Mouse (Mus musculus) liver, embryonic 14.5 days (tissue): ENCODE data around the gene Lmtk2. TPM values are rescaled to one million over a fixed set of nuclear protein-coding genes. Genes with fewer than 3 reads are reported as not detected.

Experiments used
- ATAC-seq: fragments of 200-750 bp; cut with Nextera tagmentation; 2 replicates; pipeline ENCODE4 v1.8.0; 2017; ENCODE audit warnings: moderate number of reproducible peaks, mild to moderate bottlenecking, moderate library complexity; ENCODE audit not compliant: insufficient read depth
- DNase-seq, 3 experiments: peaks; one replicate each; pipeline ENCODE4 v3.0.0-alpha.2; 2012 to 2013; ENCODE audit warnings: low read depth in 3 of 3, low spot score in 3 of 3
- H3K27ac ChIP-seq: fragments of 300-500 bp; sonication (generic); 2 replicates; pipeline ENCODE4 v1.5.1; 2014; ENCODE audit warnings: moderate library complexity, mild to moderate bottlenecking, control low read depth, inconsistent platforms
- H3K27me3 ChIP-seq: fragments of 300-500 bp; sonication (generic); 2 replicates; pipeline ENCODE4 v1.6.1; 2014; ENCODE audit warnings: mild to moderate bottlenecking, low read length, moderate library complexity; ENCODE audit not compliant: control insufficient read depth, insufficient read depth
- H3K36me3 ChIP-seq: fragments of 300-500 bp; sonication (generic); replicated peaks from 2 replicates; pipeline ENCODE4 v1.6.1; 2014; ENCODE audit warnings: low read depth; ENCODE audit not compliant: control insufficient read depth, insufficient read depth
- H3K4me1 ChIP-seq, 2 experiments: fragments of 200-500 bp in 1 of 2; fragments of 300-500 bp in 1 of 2; sonication (generic) in 1 of 2; replicated peaks; 2 replicates each; pipeline ENCODE4 v1.6.1; 2012 to 2014; ENCODE audit warnings: antibody characterized with exemption in 1 of 2, inconsistent platforms in 1 of 2, low read length in 1 of 2; ENCODE audit not compliant: control insufficient read depth in 2 of 2, insufficient read depth in 2 of 2
- H3K4me2 ChIP-seq: fragments of 300-500 bp; sonication (generic); 2 replicates; pipeline ENCODE4 v1.6.1; 2014; ENCODE audit warnings: low read depth, mild to moderate bottlenecking, control low read depth, moderate library complexity
- H3K4me3 ChIP-seq, 2 experiments: fragments of 200-500 bp in 1 of 2; fragments of 300-500 bp in 1 of 2; sonication (generic) in 1 of 2; 2 replicates each; pipeline ENCODE4 v1.5.1; 2012 to 2014; ENCODE audit warnings: low read depth in 2 of 2, low read length in 2 of 2, mild to moderate bottlenecking in 2 of 2, control low read depth in 1 of 2, inconsistent platforms in 1 of 2, moderate library complexity in 1 of 2; ENCODE audit not compliant: insufficient read depth in 1 of 2
- H3K9ac ChIP-seq: fragments of 300-500 bp; sonication (generic); replicated peaks from 2 replicates; pipeline ENCODE4 v1.6.1; 2014; ENCODE audit warnings: mild to moderate bottlenecking, control low read depth, moderate library complexity
- H3K9me3 ChIP-seq: fragments of 300-500 bp; sonication (generic); 2 replicates; pipeline ENCODE4 v1.6.1; 2016; ENCODE audit warnings: low read length, mixed read lengths; ENCODE audit not compliant: control insufficient read depth
- CTCF ChIP-seq: IDR thresholded peaks from 2 replicates; pipeline ENCODE4 v1.5.1; 2016; ENCODE audit warnings: antibody characterized with exemption, low read depth, control low read depth
- EP300 ChIP-seq: IDR thresholded peaks from 2 replicates; pipeline ENCODE4 v1.6.1; 2016; ENCODE audit warnings: antibody characterized with exemption, low read depth
- WGBS: fragments of 180-500 bp; shearing (Covaris S2); extraction: QIAGEN DNeasy Blood & Tissue Kit; methylation state at CpG from one replicate; pipeline ENCODE4 v1.1.7; 2014; ENCODE audit not compliant: insufficient replicate concordance; 5-methylcytosine and 5-hydroxymethylcytosine counted together
- polyA plus RNA-seq, 2 experiments: library from polyadenylated mRNA; depleted of rRNA in 1 of 2; stranded (reverse) in 1 of 2; unstranded in 1 of 2; fragments of >200 nt; fragmentation: Nextera tagmentation in 1 of 2; extraction: Ambion mirVana in 1 of 2; gene quantifications; 2 replicates each; pipeline versions ENCODE4 v1.2.1 to v1.2.3; 2012 to 2014

Gene Lmtk2
- polyA plus RNA-seq, 2 experiments: 1.5 to 2.9 TPM

DNA sequence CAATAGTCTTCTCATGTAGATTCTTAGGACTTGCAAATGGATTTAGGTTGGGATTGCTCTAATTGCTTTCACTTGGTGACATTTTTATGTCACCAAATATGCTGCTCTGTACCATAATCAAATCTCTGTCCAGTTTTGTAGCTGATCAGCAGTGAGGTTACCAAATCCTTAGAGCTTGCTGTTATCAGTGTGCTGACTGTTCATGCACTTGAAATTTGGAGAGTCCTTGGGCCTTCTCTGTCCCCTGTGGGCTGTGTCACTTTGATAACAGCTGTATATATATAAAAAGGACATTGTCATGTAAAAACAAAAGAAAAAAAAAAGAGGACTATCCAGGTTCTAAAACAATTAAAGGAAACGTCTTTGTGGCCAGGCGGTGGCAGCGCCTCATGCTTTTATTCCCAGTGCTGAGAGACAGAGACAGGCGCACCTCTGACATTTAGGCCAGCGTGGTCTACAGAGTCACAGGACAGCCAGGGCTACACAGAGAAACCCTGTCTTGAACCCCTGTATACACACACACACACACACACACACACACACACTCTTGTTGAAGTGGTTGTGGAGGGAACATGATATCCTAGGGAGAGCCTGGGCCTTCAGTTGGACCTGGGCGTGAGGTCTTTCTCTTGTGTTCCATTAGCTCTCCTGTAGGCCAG is 5.4 kb downstream of the Lmtk2 start:
- WGBS: 49% methylated on average over 6 of the region's 6 CpGs

DNA sequence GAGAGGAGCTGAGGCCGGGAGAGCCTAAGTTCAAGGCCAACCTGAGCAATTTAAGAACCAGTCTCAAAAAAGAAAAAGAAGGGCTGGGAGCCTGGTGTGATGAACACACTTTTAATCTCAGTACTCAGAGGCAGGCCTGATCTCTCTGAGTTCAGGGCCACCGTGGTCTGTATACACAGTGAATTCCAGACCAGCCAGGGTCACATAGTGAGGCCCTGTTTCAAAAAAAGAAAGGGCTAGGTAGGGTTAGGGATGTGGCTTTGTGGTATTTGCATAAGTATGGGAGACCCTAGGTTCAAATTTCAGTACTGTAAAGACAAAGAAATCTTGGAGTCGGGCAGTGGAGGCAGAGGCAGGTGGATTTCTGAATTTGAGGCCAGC is 5.9 kb downstream of the Lmtk2 start:
- Histone ChIP-seq H3K9ac (no peak overlapping the region; the same call in 1 of the 2 replicates), H3K36me3 (no peaks in the 10 kb centered on the region), H3K4me1 (peaks cover 29 to 30% of the 10 kb centered on the region in 2 experiments), H3K4me3 (no peak overlapping the region), H3K27me3 (no peaks in the 10 kb centered on the region), H3K9me3 (no peaks in the 10 kb centered on the region), H3K27ac (no peak overlapping the region), H3K4me2 (no peak overlapping the region)
- no peak for DNase-seq
- no peak for TF ChIP-seq EP300
- no peak for TF ChIP-seq CTCF
- ATAC-seq: no peak
- 52% methylated on average over 3 of the region's 3 CpGs for WGBS

More for the DNA sequence above, 5.4 kb downstream of the Lmtk2 start:
- Histone ChIP-seq H3K4me2 (no peak overlapping the region; the same call in 1 of the 2 replicates), H3K9ac (no peak overlapping the region), H3K4me1 (peaks cover 30% of the 10 kb centered on the region in 2 experiments), H3K27me3 (no peaks in the 10 kb centered on the region), H3K27ac (no peak overlapping the region), H3K9me3 (no peaks in the 10 kb centered on the region), H3K36me3 (no peaks in the 10 kb centered on the region), H3K4me3 (no peak overlapping the region)
- TF ChIP-seq CTCF (no peak), EP300 (0 out of 2 replicates have a peak, but pooled peaks have one; percentile 26)
- DNase-seq (no peak), ATAC-seq (no peak)

DNA sequence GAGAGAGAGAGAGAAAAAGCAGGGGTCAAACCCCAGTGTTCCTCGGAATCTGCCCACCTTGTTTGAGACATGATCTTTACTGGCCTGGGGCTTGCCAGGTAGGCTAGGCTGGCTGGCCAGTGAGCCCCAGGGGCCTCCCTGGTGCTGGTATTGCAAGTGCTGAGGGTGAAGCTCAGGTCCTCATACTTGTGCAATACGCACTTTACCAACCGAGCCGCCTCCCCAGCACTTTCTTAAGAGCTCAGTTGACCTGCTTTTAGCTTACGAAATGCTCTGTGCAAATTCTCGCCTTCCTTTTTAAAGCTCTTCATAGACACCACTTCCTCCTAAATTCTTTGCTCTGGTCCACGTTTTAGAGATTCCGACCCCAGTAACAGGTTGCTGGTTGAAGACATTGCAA is 9.0 kb downstream of the Lmtk2 start:
- Histone ChIP-seq H3K4me3 (no peak overlapping the region), H3K36me3 (no peaks in the 10 kb centered on the region), H3K9me3 (no peaks in the 10 kb centered on the region), H3K4me1 (peaks cover 25% of the 10 kb centered on the region in 2 experiments), H3K4me2 (no peak overlapping the region), H3K27ac (no peak overlapping the region), H3K9ac (no peak overlapping the region), H3K27me3 (no peaks in the 10 kb centered on the region)
- TF ChIP-seq CTCF: no peak
- TF ChIP-seq EP300: no peak
- no peak for ATAC-seq
- no peak for DNase-seq
- 76% methylated on average over 8 of the region's 8 CpGs for WGBS

DNA sequence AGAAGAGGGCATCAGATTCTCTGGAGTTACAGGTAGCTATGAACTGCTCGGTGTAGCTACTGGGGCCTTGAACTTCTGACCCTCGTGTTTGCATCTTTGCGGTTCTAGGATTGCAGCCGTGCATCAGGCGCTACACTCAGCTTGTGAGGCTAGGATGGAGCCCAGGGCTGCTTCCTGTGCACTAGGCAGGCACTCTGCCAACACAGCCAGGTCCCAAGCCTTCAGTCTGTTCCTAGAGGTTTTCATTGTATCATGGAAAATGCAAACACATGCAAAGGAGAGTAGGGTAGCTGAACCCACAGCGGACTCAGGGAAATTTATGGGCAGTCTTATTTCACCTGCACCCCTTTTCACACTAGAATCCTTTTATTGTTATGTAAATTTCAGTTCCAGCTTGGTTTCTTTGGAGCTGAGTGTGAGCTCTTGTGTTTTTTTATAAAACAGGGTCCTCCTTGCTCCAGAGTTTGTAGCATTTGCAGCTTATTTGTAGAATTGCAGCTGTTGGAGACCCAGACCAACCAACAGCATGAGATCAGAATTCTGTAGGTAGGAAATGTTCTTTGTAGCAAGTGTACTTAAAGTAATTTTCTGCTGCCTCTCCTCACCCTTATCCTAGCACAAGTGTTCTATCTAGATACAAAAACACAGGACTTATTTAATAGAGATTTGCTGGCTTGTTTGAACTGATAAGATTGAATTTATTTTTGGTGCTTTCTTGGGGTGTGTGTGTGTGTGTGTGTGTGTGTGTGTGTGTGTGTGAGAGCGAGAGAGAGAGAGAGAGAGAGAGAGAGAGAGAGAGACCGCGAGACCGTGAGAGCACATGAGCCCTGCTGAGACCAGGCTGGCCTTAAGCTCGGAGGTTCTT is 12.6 kb downstream of the Lmtk2 start:
- Histone ChIP-seq H3K4me2 (no peak overlapping the region), H3K27me3 (no peaks in the 10 kb centered on the region), H3K4me1 (peaks cover 21 to 25% of the 10 kb centered on the region in 2 experiments), H3K27ac (no peak overlapping the region), H3K4me3 (no peak overlapping the region), H3K9ac (no peak overlapping the region), H3K9me3 (no peaks in the 10 kb centered on the region), H3K36me3 (no peaks in the 10 kb centered on the region)
- no peak for DNase-seq
- ATAC-seq: no peak
- 61% methylated on average over 11 of the region's 11 CpGs for WGBS
- TF ChIP-seq CTCF (no peak), EP300 (no peak)

DNA sequence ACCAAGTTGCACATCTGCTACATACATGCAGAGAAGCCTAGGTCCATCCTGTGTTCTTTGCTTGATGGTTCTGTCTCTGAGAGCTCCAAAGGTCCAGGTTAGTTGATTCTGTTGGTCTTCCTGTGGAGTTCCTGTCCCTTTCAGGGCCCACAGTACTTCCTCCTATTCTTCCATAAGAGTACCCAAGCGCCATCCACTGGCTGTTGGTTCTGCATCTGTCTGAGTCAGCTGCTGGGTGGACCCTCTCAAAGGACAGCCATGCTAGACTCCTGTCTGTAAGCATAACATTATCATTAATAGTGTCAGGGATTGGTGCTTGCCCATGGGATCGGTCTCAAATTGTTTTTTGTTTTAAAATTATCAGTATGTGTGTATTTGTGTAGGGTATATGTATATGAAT is 13.8 kb downstream of the Lmtk2 start:
- no peaks in the 10 kb centered on the region for H3K9me3 ChIP-seq
- TF ChIP-seq EP300 (no peak), CTCF (0 out of 2 replicates have a peak, but pooled peaks have one; percentile 9)
- no peak for DNase-seq
- no peak overlapping the region for H3K4me2 ChIP-seq
- H3K36me3 ChIP-seq: no peaks in the 10 kb centered on the region
- H3K27me3 ChIP-seq: no peaks in the 10 kb centered on the region
- H3K4me1 ChIP-seq: peaks cover 21 to 25% of the 10 kb centered on the region in 2 experiments
- 48% methylated on average over 2 of the region's 2 CpGs for WGBS
- no peak overlapping the region for H3K9ac ChIP-seq
- H3K27ac ChIP-seq: no peak overlapping the region
- ATAC-seq: no peak
- no peak overlapping the region for H3K4me3 ChIP-seq
